Mouse (Mus musculus): ENCODE data around the gene Zbtb12.

The Zbtb12 gene

GRCm38 (mm10) chr17:34944362-34944761, 65.1 kb downstream of the Zbtb12 start:
- no peak for DNase-seq (ENCODE audit: low read depth, low spot score)
